Mouse (Mus musculus): ENCODE measurements around the gene Mrgprb8.
"Not testable (repeated sequence)": the region's sequence is repeated elsewhere in the genome, so short reads cannot be mapped to it uniquely, and the experiment has no call there.

The Mrgprb8 gene

DNA sequence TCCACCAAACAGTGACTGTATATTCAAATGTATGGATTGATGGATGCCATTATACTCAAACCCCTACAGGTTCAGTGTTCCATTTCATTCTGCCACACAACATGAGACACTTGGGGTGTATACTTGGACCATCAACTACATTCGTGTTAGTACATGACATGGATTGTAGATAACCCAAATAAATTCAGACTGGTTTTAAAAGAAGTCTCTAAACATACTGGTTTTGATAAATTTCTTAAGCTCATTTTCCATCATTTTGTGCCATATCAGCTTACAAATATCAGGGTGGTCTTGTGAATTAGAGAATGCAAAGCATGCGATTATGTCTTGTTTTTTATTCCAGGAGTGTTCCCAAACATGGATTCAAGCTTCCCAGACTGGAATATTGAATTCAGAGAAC is at the start of gene Mrgprb8:
TSS of gene Mrgprb8 (plus strand) at position 301 of the 400 bp plus-strand sequence.
- no peak for DNase-seq (ENCODE audit: low spot score in 2 of 2)

DNA sequence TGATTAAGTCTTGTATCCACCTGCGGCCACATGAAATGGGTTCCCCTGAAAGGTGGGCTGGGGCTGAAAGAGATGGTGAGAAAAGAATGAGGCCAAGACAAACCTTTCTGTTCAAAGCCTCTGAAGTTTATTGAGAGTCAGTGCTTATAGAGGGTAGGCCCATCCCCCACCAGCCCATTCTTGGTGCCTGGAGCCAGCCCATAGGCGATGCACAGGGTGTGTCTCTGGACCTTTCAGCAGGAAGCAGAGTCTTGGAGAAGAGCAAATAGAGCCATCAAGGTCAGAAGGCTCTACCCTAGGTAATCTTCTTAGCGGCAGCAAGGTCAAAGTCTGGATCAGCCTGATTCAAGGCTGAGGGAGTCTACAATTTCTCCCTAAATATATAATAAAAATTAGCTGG is 47.6 kb downstream of the Mrgprb8 start:
- DNase-seq (ENCODE audit: low spot score in 2 of 2), result not testable (repeated sequence)

DNA sequence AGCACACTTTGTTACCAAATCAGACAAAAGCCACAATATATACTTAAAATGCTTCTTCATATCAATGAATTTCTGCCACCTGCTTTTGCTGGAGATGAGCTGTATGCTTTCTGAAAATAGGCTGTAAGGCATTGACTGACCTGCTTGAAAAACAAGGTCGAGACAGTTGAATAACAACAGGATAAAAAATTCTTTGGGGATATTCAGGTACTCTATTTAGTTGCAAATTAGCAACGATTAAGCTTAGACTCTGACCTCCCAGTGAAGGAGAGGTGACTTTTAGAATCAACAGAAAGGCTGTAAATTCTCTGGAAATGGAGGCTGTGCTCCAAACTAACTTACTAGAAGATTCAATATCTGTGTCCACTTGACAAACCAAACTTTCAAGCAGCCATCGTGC is 48.3 kb downstream of the Mrgprb8 start:
- DNase-seq (ENCODE audit: low spot score in 2 of 2), result no peak
